Mouse (Mus musculus) midbrain, embryonic 11.5 days (tissue): ENCODE results near the gene Ankrd28. TPM values are rescaled to one million over a fixed set of nuclear protein-coding genes. Genes with fewer than 3 reads are reported as not detected.
A peak's percentile ranks its signal among the peaks of the same experiment; 100 is the strongest.

Source experiments
- ATAC-seq: fragments of 200-750 bp; cut with Nextera tagmentation; 2 replicates; pipeline ENCODE4 v1.8.0; 2017; ENCODE audit warnings: moderate TSS enrichment, moderate library complexity; ENCODE audit not compliant: low FRiP score
- DNase-seq: peaks from one replicate; pipeline ENCODE4 v3.0.0; 2015; ENCODE audit warnings: low spot score; ENCODE audit errors: missing footprints
- H3K27ac ChIP-seq: fragments of 300-500 bp; sonication (generic); 2 replicates; pipeline ENCODE4 v1.5.1; 2014; ENCODE audit warnings: low read depth, low read length
- H3K27me3 ChIP-seq: fragments of 300-500 bp; sonication (generic); 2 replicates; pipeline ENCODE4 v1.6.1; 2014; ENCODE audit warnings: mild to moderate bottlenecking, low read length, moderate library complexity, mixed read lengths; ENCODE audit not compliant: control insufficient read depth, insufficient read depth
- H3K36me3 ChIP-seq: fragments of 300-500 bp; sonication (generic); 2 replicates; pipeline ENCODE4 v1.6.1; 2014; ENCODE audit warnings: mild to moderate bottlenecking, low read length, moderate library complexity, mixed read lengths; ENCODE audit not compliant: control insufficient read depth, insufficient read depth
- H3K4me1 ChIP-seq: fragments of 300-500 bp; sonication (generic); 2 replicates; pipeline ENCODE4 v1.6.1; 2014; ENCODE audit warnings: low read length; ENCODE audit not compliant: control insufficient read depth, insufficient read depth
- H3K4me2 ChIP-seq: fragments of 300-500 bp; sonication (generic); 2 replicates; pipeline ENCODE4 v1.6.1; 2014; ENCODE audit warnings: mild to moderate bottlenecking, moderate library complexity
- H3K4me3 ChIP-seq: fragments of 300-500 bp; sonication (generic); 2 replicates; pipeline ENCODE4 v1.5.1; 2014; ENCODE audit warnings: low read depth, low read length
- H3K9ac ChIP-seq: fragments of 300-500 bp; sonication (generic); 2 replicates; pipeline ENCODE4 v1.6.1; 2014; ENCODE audit warnings: low read length
- H3K9me3 ChIP-seq: fragments of 300-500 bp; sonication (generic); 2 replicates; pipeline ENCODE4 v1.6.1; 2016; ENCODE audit warnings: low read length; ENCODE audit not compliant: control insufficient read depth
- WGBS: fragments of 180-500 bp; shearing (Covaris S2); extraction: QIAGEN DNeasy Blood & Tissue Kit; methylation state at CpG from one replicate; pipeline ENCODE4 v1.1.7; 2014; 5-methylcytosine and 5-hydroxymethylcytosine counted together
- polyA plus RNA-seq: library from polyadenylated mRNA; unstranded; fragments of >200 nt; fragmentation: Nextera tagmentation; extraction: Ambion mirVana; gene quantifications from 2 replicates; pipeline ENCODE4 v1.2.1, GENCODE M21; 2014

Gene Ankrd28
- polyA plus RNA-seq, 1 experiment from 2014 or later, result 8.9 TPM

GRCm38 (mm10) chr14:31668326-31668725 is 162.1 kb downstream of the Ankrd28 start:
- Histone ChIP-seq H3K9me3 (no peaks in the 10 kb centered on the region), H3K9ac (no peak overlapping the region), H3K36me3 (no peaks in the 10 kb centered on the region; the same call in 1 of the 2 replicates), H3K4me1 (peaks cover 7% of the 10 kb centered on the region; the same call in 1 of the 2 replicates), H3K27ac (no peak overlapping the region; the same call in 1 of the 2 replicates), H3K27me3 (no peaks in the 10 kb centered on the region), H3K4me3 (no peak overlapping the region), H3K4me2 (no peak overlapping the region)
- no peak for DNase-seq
- no peak for ATAC-seq
- WGBS, result 88% methylated on average over 13 of the region's 13 CpGs

- WGBS, result 87% methylated on average over 6 of the region's 6 CpGs
- no peak for ATAC-seq
- no peaks in the 10 kb centered on the region for H3K27me3 ChIP-seq
- peaks cover 8% of the 10 kb centered on the region; the same call in 1 of the 2 replicates for H3K4me1 ChIP-seq
- H3K9me3 ChIP-seq, result no peaks in the 10 kb centered on the region
- H3K36me3 ChIP-seq, result no peaks in the 10 kb centered on the region; the same call in 1 of the 2 replicates
- H3K27ac ChIP-seq, result no peak overlapping the region
- no peak overlapping the region for H3K4me3 ChIP-seq
- DNase-seq, result peak; percentile 19
- no peak overlapping the region for H3K4me2 ChIP-seq
- no peak overlapping the region for H3K9ac ChIP-seq
These were observed 162.7 kb downstream of the Ankrd28 start for GRCm38 (mm10) chr14:31667741-31668140.

- H3K9ac ChIP-seq, result no peak overlapping the region
- H3K4me2 ChIP-seq, result no peak overlapping the region
- H3K36me3 ChIP-seq, result no peaks in the 10 kb centered on the region; the same call in 1 of the 2 replicates
- no peaks in the 10 kb centered on the region for H3K27me3 ChIP-seq
- no peak overlapping the region for H3K27ac ChIP-seq
- ATAC-seq (no peak), DNase-seq (peak; percentile 54)
- no peak overlapping the region for H3K4me3 ChIP-seq
- no peaks in the 10 kb centered on the region for H3K9me3 ChIP-seq
- WGBS, result 96% methylated on average over 28 of the region's 28 CpGs
- peaks cover 14% of the 10 kb centered on the region for H3K4me1 ChIP-seq
These were observed 163.3 kb downstream of the Ankrd28 start for GRCm38 (mm10) chr14:31666931-31667705.

GRCm38 (mm10) chr14:31665566-31665940 is 164.9 kb downstream of the Ankrd28 start:
- H3K27ac ChIP-seq, result no peak overlapping the region
- H3K27me3 ChIP-seq, result no peaks in the 10 kb centered on the region
- peaks cover 21% of the 10 kb centered on the region for H3K4me1 ChIP-seq
- no peaks in the 10 kb centered on the region; the same call in 1 of the 2 replicates for H3K36me3 ChIP-seq
- H3K4me3 ChIP-seq, result no peak overlapping the region
- H3K9me3 ChIP-seq, result no peaks in the 10 kb centered on the region
- WGBS, result 91% methylated on average over 4 of the region's 4 CpGs
- H3K9ac ChIP-seq, result no peak overlapping the region
- no peak for ATAC-seq
- no peak overlapping the region for H3K4me2 ChIP-seq
- DNase-seq, result no peak

GRCm38 (mm10) chr14:31664903-31665565 is 165.4 kb downstream of the Ankrd28 start:
- Histone ChIP-seq H3K4me1 (peaks cover 21% of the 10 kb centered on the region), H3K9me3 (no peaks in the 10 kb centered on the region)

GRCm38 (mm10) chr14:31664100-31664902 is 166.2 kb downstream of the Ankrd28 start:
- ATAC-seq, result no peak
- Histone ChIP-seq H3K9me3 (no peaks in the 10 kb centered on the region), H3K4me2 (no peak overlapping the region), H3K36me3 (no peaks in the 10 kb centered on the region; the same call in 1 of the 2 replicates), H3K9ac (no peak overlapping the region), H3K27ac (no peak overlapping the region), H3K4me1 (peaks cover 16% of the 10 kb centered on the region), H3K4me3 (no peak overlapping the region), H3K27me3 (no peaks in the 10 kb centered on the region)
- DNase-seq, result peak; percentile 49
- WGBS, result 80% methylated on average over 18 of the region's 18 CpGs

More at GRCm38 (mm10) chr14:31664903-31665565, 165.4 kb downstream of the Ankrd28 start:
- WGBS, result 80% methylated on average over 11 of the region's 12 CpGs
- Histone ChIP-seq H3K4me2 (no peak overlapping the region), H3K27ac (no peak overlapping the region), H3K9ac (no peak overlapping the region), H3K36me3 (no peaks in the 10 kb centered on the region; the same call in 1 of the 2 replicates), H3K27me3 (no peaks in the 10 kb centered on the region), H3K4me3 (no peak overlapping the region)
- no peak for ATAC-seq
- DNase-seq, result peak; percentile 70

GRCm38 (mm10) chr14:31663376-31664099 is 166.9 kb downstream of the Ankrd28 start:
- Histone ChIP-seq H3K4me1 (peaks cover 14% of the 10 kb centered on the region), H3K9ac (no peak overlapping the region), H3K36me3 (no peaks in the 10 kb centered on the region; the same call in 1 of the 2 replicates), H3K27me3 (no peaks in the 10 kb centered on the region), H3K27ac (no peak overlapping the region), H3K4me2 (no peak overlapping the region), H3K9me3 (no peaks in the 10 kb centered on the region), H3K4me3 (no peak overlapping the region)
- ATAC-seq (no peak), DNase-seq (peak; percentile 82)
- 89% methylated on average over 13 of the region's 13 CpGs for WGBS

DNA sequence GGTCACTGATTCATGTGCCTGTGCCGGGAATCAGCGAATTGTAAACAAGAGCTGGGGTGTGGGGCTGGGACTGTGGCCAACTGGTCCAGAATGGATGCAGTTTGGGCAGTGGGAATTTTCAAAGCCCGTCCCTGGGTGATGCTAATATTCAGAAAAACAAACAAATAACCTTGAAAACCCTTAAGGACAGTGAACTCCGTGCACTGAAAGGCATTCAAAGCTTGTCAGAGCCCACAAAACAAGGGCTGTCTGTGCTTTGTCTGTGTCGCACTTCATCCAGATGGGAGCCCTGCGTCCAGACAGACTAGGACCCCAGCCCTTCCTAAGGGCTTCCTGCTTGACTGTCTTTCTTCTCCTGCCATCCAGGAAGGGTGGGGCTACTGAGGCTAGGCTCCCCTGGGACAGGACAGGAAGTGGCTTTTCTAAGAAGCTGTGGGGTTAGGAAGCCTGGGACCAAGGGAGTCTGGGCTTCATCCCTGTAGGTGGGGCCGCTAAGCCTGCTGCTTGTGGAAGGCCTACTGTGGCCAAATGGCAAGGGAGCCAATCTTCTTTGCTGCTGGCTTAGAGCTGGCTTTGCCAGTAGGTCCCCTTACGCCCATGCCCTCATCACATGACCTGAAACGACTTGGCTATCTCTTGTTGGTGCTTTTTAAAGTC is 167.8 kb downstream of the Ankrd28 start:
- Histone ChIP-seq H3K27ac (peak overlapping the region; percentile 82), H3K9ac (peak overlapping the region; percentile 57), H3K4me3 (peak overlapping the region; percentile 36), H3K4me1 (peaks cover 14% of the 10 kb centered on the region), H3K36me3 (no peaks in the 10 kb centered on the region; the same call in none of the 2 replicates), H3K27me3 (no peaks in the 10 kb centered on the region), H3K4me2 (peak overlapping the region; percentile 65), H3K9me3 (no peaks in the 10 kb centered on the region)
- DNase-seq (peak; percentile 92), ATAC-seq (peak; percentile 62)
- WGBS, result 48% methylated on average over 9 of the region's 9 CpGs
